Comparison of ENCODE assay signal across 42 mouse cellular contexts in genomic region chr8:74854786-74855185, GRCm38 (mm10). TPM values are rescaled to one million over a fixed set of nuclear protein-coding genes. Genes with fewer than 3 reads are reported as not detected.
"Had no signal": no experiment of that assay in that cellular context is flagged by ENCODE, and none has a peak within 500 bp of the region (broad histone marks: within the 10 kb centered on the region; RNA-seq: fewer than 3 reads in every experiment).

No protein-coding gene starts in this region.

- H3K4me3 ChIP-seq: limb, embryonic 10.5 days; limb, embryonic 12.5 days; limb, embryonic 13.5 days; limb, embryonic 15.5 days; liver, embryonic 12.5 days; liver, embryonic 13.5 days; liver, embryonic 15.5 days; lung, embryonic 15.5 days; megakaryocyte, embryonic 14.5 days; midbrain, embryonic 10.5 days; midbrain, embryonic 12.5 days; midbrain, embryonic 13.5 days; midbrain, embryonic 15.5 days; myocyte; neural tube, embryonic 12.5 days had no signal

- H3K9me3 ChIP-seq: limb, embryonic 10.5 days; limb, embryonic 12.5 days; limb, embryonic 13.5 days; limb, embryonic 15.5 days; liver, embryonic 12.5 days; liver, embryonic 13.5 days; liver, embryonic 15.5 days; lung, embryonic 15.5 days; megakaryocyte, embryonic 14.5 days; midbrain, embryonic 10.5 days; midbrain, embryonic 12.5 days; midbrain, embryonic 13.5 days; midbrain, embryonic 15.5 days; neural tube, embryonic 12.5 days had no signal

- DNase-seq: left cerebral cortex, postnatal 4 days; liver; liver, embryonic 13.5 days; liver, postnatal 0 days; lung, adult 18-20 months; lung, adult 2 months; lung, embryonic 14.5 days; lung, postnatal 10 days; lung, postnatal 14 days; lung, postnatal 36 days; lung, postnatal 4 days; midbrain, embryonic 14.5 days had no signal

- H3K27ac ChIP-seq: limb, embryonic 10.5 days; limb, embryonic 12.5 days; limb, embryonic 13.5 days; limb, embryonic 15.5 days; liver, embryonic 12.5 days; liver, embryonic 13.5 days; liver, embryonic 14.5 days; liver, embryonic 15.5 days; lung, embryonic 15.5 days; macrophage; midbrain, embryonic 10.5 days; midbrain, embryonic 12.5 days; midbrain, embryonic 13.5 days; midbrain, embryonic 15.5 days; neural tube, embryonic 12.5 days had no signal

- H3K36me3 ChIP-seq: limb, embryonic 10.5 days; limb, embryonic 12.5 days; limb, embryonic 13.5 days; limb, embryonic 15.5 days; liver, embryonic 12.5 days; liver, embryonic 13.5 days; liver, embryonic 15.5 days; lung, embryonic 15.5 days; midbrain, embryonic 10.5 days; midbrain, embryonic 12.5 days; midbrain, embryonic 13.5 days; midbrain, embryonic 15.5 days; neural tube, embryonic 12.5 days had no signal

- H3K4me1 ChIP-seq: limb, embryonic 10.5 days; limb, embryonic 12.5 days; limb, embryonic 13.5 days; limb, embryonic 15.5 days; liver, embryonic 12.5 days; liver, embryonic 13.5 days; liver, embryonic 15.5 days; lung, embryonic 15.5 days; megakaryocyte, embryonic 14.5 days; midbrain, embryonic 12.5 days; midbrain, embryonic 13.5 days; midbrain, embryonic 15.5 days; neural tube, embryonic 12.5 days had no signal

- H3K27me3 ChIP-seq: limb, embryonic 12.5 days; limb, embryonic 13.5 days; limb, embryonic 15.5 days; liver, embryonic 12.5 days; liver, embryonic 13.5 days; liver, embryonic 15.5 days; lung, embryonic 15.5 days; megakaryocyte, embryonic 14.5 days; midbrain, embryonic 12.5 days; midbrain, embryonic 13.5 days; midbrain, embryonic 15.5 days; neural tube, embryonic 12.5 days had no signal

RNA-seq across cellular contexts. Expression of gene Isx, which starts 18.2 kb away (rescaled TPM):
- total RNA-seq: left cerebral cortex, postnatal 10 days; left cerebral cortex, postnatal 14 days; left cerebral cortex, postnatal 4 days; liver, adult 2 months; megakaryocyte progenitor cell, adult 5-6 weeks; megakaryocyte, adult 5-6 weeks; megakaryocyte-erythroid progenitor cell, adult 5-6 weeks; midbrain, postnatal 0 days; monocyte, adult 5-6 weeks had no signal
- polyA plus RNA-seq: limb, embryonic 10.5 days; limb, embryonic 11.5 days; limb, embryonic 12.5 days; liver, embryonic 13.5 days; liver, embryonic 14.5 days; liver, embryonic 15.5 days; liver, postnatal 0 days; lung, adult 2 months; lung, embryonic 14.5 days; lung, embryonic 15.5 days; lung, embryonic 16.5 days; lung, postnatal 0 days; macrophage; midbrain, embryonic 10.5 days; midbrain, embryonic 11.5 days; midbrain, embryonic 12.5 days; midbrain, embryonic 13.5 days; midbrain, embryonic 14.5 days; midbrain, embryonic 15.5 days; midbrain, embryonic 16.5 days; midbrain, postnatal 0 days; neural tube, embryonic 11.5 days; neural tube, embryonic 12.5 days had no signal
